Mouse (Mus musculus): Measurements from ENCODE around the gene Nkx2-2.

DNA sequence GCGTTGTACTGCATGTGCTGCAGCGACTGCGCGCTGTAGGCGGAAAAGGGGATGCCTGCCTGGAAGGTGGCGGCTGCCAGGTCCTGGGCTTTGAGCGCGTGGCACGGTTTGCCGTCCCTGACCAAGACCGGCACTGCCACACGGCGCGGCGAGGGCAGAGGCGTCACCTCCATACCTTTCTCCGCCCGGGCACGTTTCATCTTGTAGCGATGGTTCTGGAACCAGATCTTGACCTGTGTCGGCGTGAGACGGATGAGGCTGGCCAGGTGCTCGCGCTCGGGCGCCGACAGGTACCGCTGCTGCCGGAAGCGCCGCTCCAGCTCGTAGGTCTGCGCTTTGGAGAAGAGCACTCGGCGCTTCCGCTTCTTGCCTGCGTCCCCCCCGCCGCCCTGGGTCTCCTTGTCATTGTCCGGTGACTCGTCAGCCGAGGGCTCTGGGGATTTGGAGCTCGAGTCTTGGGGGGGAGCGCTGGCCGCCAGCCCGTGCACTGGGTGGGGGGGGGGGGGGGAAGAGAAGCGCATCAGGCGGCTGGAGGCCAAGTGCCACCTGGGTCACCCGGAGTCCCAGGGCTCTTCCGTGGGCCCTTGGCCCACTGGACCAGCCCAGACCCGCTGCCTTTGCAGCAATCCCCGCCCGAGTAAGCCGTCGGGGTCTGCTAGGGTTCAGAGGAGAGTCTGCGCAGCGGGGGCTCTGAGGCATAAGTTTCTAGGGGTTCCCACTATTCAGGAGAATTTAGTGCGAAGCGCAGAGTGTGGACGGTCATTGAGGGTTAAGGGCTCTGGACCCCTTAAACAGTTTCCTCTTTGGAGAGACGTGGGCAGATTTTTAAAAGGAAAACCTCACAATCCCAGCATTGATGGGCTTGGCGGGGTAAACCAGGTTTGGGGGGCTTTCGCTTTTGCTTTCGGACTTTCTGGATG is 9.7 kb downstream of the Nkx2-2 start:
- TF ChIP-seq POLR2A (IDR thresholded peaks at IDR 0.05; ENCODE audit: extremely low read depth, insufficient read depth, low read length) (no peak), CTCF (IDR thresholded peaks at IDR 0.05; ENCODE audit: extremely low read depth, insufficient read depth, low read length) (no peak)

Data from cortical plate, adult 2 months (tissue).